Mouse (Mus musculus): Measurements from ENCODE around the gene Ablim2.

- TF ChIP-seq POLR2A (IDR thresholded peaks at IDR 0.05; ENCODE audit: insufficient read depth, low read depth, low read length) (no peak), CTCF (IDR thresholded peaks at IDR 0.05; ENCODE audit: insufficient read depth, low read depth, low read length) (no peak)
Observed at GRCm38 (mm10) chr5:35765909-35766308, 8.2 kb downstream of the Ablim2 start.
